Mouse (Mus musculus): ENCODE data around the gene Slc22a23.

DNA sequence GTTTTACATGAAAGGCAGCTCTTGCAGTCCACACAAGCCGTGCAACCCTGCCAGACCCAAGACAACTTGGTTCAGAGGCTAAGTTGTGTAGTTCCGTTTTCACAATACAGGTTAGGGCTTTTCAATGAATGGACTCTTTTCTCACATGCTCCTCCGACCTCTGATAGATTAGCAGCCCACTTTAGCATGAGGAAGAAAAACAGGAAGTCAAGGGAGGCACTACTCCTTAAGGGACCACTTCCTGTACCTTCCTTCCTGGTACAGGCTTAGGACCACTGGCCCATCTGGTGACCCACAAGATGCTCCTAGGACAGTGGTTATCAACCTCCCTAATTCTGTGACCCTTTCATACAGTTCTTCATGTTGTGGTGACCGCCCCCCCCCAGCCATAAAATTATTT is 116.1 kb downstream of the Slc22a23 start:
- no peak for TF ChIP-seq CTCF (IDR thresholded peaks at IDR 0.05; ENCODE audit: borderline replicate concordance, insufficient read depth, low read depth, low read length)
- no peak for TF ChIP-seq POLR2A (IDR thresholded peaks at IDR 0.05; ENCODE audit: borderline replicate concordance, insufficient read depth, low read length)

Measured in cerebellum, adult 2 months (tissue).